Mouse (Mus musculus): Measurements from ENCODE around the gene Ahcyl2.

The Ahcyl2 gene

GRCm38 (mm10) chr6:29770672-29771321, 3.0 kb downstream of the Ahcyl2 start:
- DNase-seq (ENCODE audit: low spot score in 2 of 2) = no peak

GRCm38 (mm10) chr6:29772236-29772635, 4.4 kb downstream of the Ahcyl2 start:
- DNase-seq (ENCODE audit: low spot score in 2 of 2) = no peak

GRCm38 (mm10) chr6:29774161-29774560, 6.3 kb downstream of the Ahcyl2 start:
- DNase-seq (ENCODE audit: low spot score in 2 of 2) = no peak

GRCm38 (mm10) chr6:29775609-29776008, 7.8 kb downstream of the Ahcyl2 start:
- no peak for DNase-seq (ENCODE audit: low spot score in 2 of 2)

- DNase-seq (ENCODE audit: low spot score in 2 of 2) = no peak
These were observed 8.9 kb downstream of the Ahcyl2 start for GRCm38 (mm10) chr6:29776542-29777237.

- DNase-seq (ENCODE audit: low spot score in 2 of 2) = no peak
These were observed 9.4 kb downstream of the Ahcyl2 start for GRCm38 (mm10) chr6:29777238-29777555.

- no peak for DNase-seq (ENCODE audit: low spot score in 2 of 2)
These were observed 12.3 kb downstream of the Ahcyl2 start for GRCm38 (mm10) chr6:29780082-29780481.

GRCm38 (mm10) chr6:29780571-29780970, 12.8 kb downstream of the Ahcyl2 start:
- DNase-seq (ENCODE audit: low spot score in 2 of 2) = no peak

GRCm38 (mm10) chr6:29782239-29782638, 14.4 kb downstream of the Ahcyl2 start:
- no peak for DNase-seq (ENCODE audit: low spot score in 2 of 2)

GRCm38 (mm10) chr6:29783960-29784359, 16.1 kb downstream of the Ahcyl2 start:
- no peak for DNase-seq (ENCODE audit: low spot score in 2 of 2)

GRCm38 (mm10) chr6:29784413-29785021, 16.7 kb downstream of the Ahcyl2 start:
- DNase-seq (ENCODE audit: low spot score in 2 of 2) = no peak

GRCm38 (mm10) chr6:29785759-29786158, 17.9 kb downstream of the Ahcyl2 start:
- DNase-seq (ENCODE audit: low spot score in 2 of 2) = no peak

- no peak for DNase-seq (ENCODE audit: low spot score in 2 of 2)
These were observed 21.1 kb downstream of the Ahcyl2 start for GRCm38 (mm10) chr6:29788779-29789350.

- DNase-seq (ENCODE audit: low spot score in 2 of 2) = no peak
These were observed 22.3 kb downstream of the Ahcyl2 start for GRCm38 (mm10) chr6:29790014-29790698.

GRCm38 (mm10) chr6:29793520-29793919, 25.7 kb downstream of the Ahcyl2 start:
- no peak for DNase-seq (ENCODE audit: low spot score in 2 of 2)

- DNase-seq (ENCODE audit: low spot score in 2 of 2) = no peak
These were observed 26.8 kb downstream of the Ahcyl2 start for GRCm38 (mm10) chr6:29794582-29794981.

GRCm38 (mm10) chr6:29802979-29803378, 35.2 kb downstream of the Ahcyl2 start:
- no peak for DNase-seq (ENCODE audit: low spot score in 2 of 2)

- DNase-seq (ENCODE audit: low spot score in 2 of 2) = no peak
These were observed 36.2 kb downstream of the Ahcyl2 start for GRCm38 (mm10) chr6:29804006-29804405.

GRCm38 (mm10) chr6:29805381-29805780, 37.6 kb downstream of the Ahcyl2 start:
- no peak for DNase-seq (ENCODE audit: low spot score in 2 of 2)

- DNase-seq (ENCODE audit: low spot score in 2 of 2) = no peak
These were observed 44.3 kb downstream of the Ahcyl2 start for GRCm38 (mm10) chr6:29812076-29812475.

GRCm38 (mm10) chr6:29812651-29813050, 44.8 kb downstream of the Ahcyl2 start:
- no peak for DNase-seq (ENCODE audit: low spot score in 2 of 2)

- no peak for DNase-seq (ENCODE audit: low spot score in 2 of 2)
These were observed 46.8 kb downstream of the Ahcyl2 start for GRCm38 (mm10) chr6:29814616-29815015.

Data from urinary bladder, adult 18-20 months (tissue).